15 mouse cellular contexts compared by ENCODE assay signal in genomic region chr3:116698786-116699185, GRCm38 (mm10). TPM values are rescaled to one million over a fixed set of nuclear protein-coding genes. Genes with fewer than 3 reads are reported as not detected.
DNase-seq lines count a peak whose midpoint lies in the region; ATAC-seq and TF ChIP-seq lines count a peak whose summit lies in the region.
"Had no signal": no experiment of that assay in that cellular context is flagged by ENCODE, and none has a peak within 500 bp of the region (broad histone marks: within the 10 kb centered on the region; RNA-seq: fewer than 3 reads in every experiment).

No protein-coding gene starts in this region.

- CTCF ChIA-PET in Patski (lab: Charles Lee) = interaction anchor here (0.9 to 2.7 kb wide), 6 partner anchors 8 to 52 kb away, joined by 3 to 9 read pairs (median 4); no protein-coding TSS in a partner anchor

- intact Hi-C loops in left cerebral cortex, postnatal 4 days (cut with DNase I) = no loop called here

- no peak for ATAC-seq in heart, embryonic 11.5 days (replicated peaks; ENCODE audit: insufficient number of reproducible peaks, low FRiP score, low TSS enrichment)
- no peak for ATAC-seq in Patski
- ATAC-seq: forebrain, embryonic 16.5 days had no signal

- POLR2A ChIA-PET in Patski (lab: Charles Lee) = interaction anchor here (1.0 to 1.2 kb wide), 2 partner anchors 12 to 18 kb away, joined by 3 to 4 read pairs; no protein-coding TSS in a partner anchor

- in situ Hi-C loops in Patski (cut with MboI; ENCODE audit: low pct_unique_long_range_greater_than_20kb) = no loop called here

- no peaks in the 10 kb centered on the region for H3K4me1 ChIP-seq in heart, embryonic 11.5 days (ENCODE audit: control insufficient read depth, insufficient read depth, low read length)
- H3K4me1 ChIP-seq: kidney, embryonic 15.5 days; limb, embryonic 13.5 days had no signal

- H3K27me3 ChIP-seq in heart, embryonic 11.5 days (ENCODE audit: control insufficient read depth, insufficient read depth, low read length) = no peaks in the 10 kb centered on the region
- H3K27me3 ChIP-seq in Patski = no peaks in the 10 kb centered on the region
- H3K27me3 ChIP-seq: CH12.LX; kidney, embryonic 15.5 days; limb, embryonic 13.5 days had no signal

- no peak overlapping the region for H3K27ac ChIP-seq in heart, embryonic 11.5 days (ENCODE audit: low read depth, low read length)
- H3K27ac ChIP-seq: hindbrain, embryonic 14.5 days; kidney, embryonic 15.5 days; limb, embryonic 13.5 days had no signal

- peak; percentile 26 for DNase-seq in heart, adult 8-10 months (ENCODE audit: low spot score)
- peak; percentile 1 for DNase-seq in left cerebral cortex, postnatal 4 days
- no peak for DNase-seq in left cerebral cortex, adult 9 months (ENCODE audit: low spot score in 2 of 2)
- DNase-seq in 416B (ENCODE audit: low read depth) = peak; percentile 38
- no peak for DNase-seq in Patski (ENCODE audit: low read depth, low spot score)
- DNase-seq in testis, postnatal 14 days (ENCODE audit: low spot score) = no peak
- DNase-seq: adrenal gland, adult 8-10 months; layer of hippocampus, postnatal 36 days had no signal

- 63% methylated on average over 2 of the region's 2 CpGs for WGBS in heart, embryonic 11.5 days (ENCODE audit: insufficient replicate concordance)

- no peak overlapping the region for H3K4me3 ChIP-seq in heart, embryonic 11.5 days (ENCODE audit: low read depth, low read length)
- H3K4me3 ChIP-seq: kidney, embryonic 15.5 days; limb, embryonic 13.5 days had no signal

- no peak overlapping the region for H3K4me2 ChIP-seq in heart, embryonic 11.5 days
- H3K4me2 ChIP-seq: hindbrain, embryonic 14.5 days; kidney, embryonic 15.5 days; limb, embryonic 13.5 days had no signal

- no peaks in the 10 kb centered on the region for H3K9me3 ChIP-seq in heart, embryonic 11.5 days (replicated peaks; ENCODE audit: control insufficient read depth, low read length)
- H3K9me3 ChIP-seq: kidney, embryonic 15.5 days; limb, embryonic 13.5 days had no signal

- peak; percentile 24 for TF ChIP-seq CTCF in Patski (IDR thresholded peaks at IDR 0.05)

- H3K9ac ChIP-seq in heart, embryonic 11.5 days (ENCODE audit: low read depth, low read length) = no peak overlapping the region
- H3K9ac ChIP-seq: hindbrain, embryonic 14.5 days; kidney, embryonic 15.5 days; limb, embryonic 13.5 days had no signal

- H3K36me3 ChIP-seq in heart, embryonic 11.5 days (ENCODE audit: control insufficient read depth, insufficient read depth, low read length) = no peaks in the 10 kb centered on the region
- H3K36me3 ChIP-seq: limb, embryonic 13.5 days had no signal

RNA-seq across cellular contexts. Expression of gene Slc35a3, which starts 13.8 kb away (rescaled TPM):
- 10 to 100 TPM in 3 of 4 experiments, 1 to 10 TPM in 1; 10.0 to 14.0 (median 11.7) TPM for total RNA-seq in heart, adult 8-10 months (2022)
- 13.4 and 15.9 TPM in 2 replicates for polyA plus RNA-seq in heart, embryonic 11.5 days (2014; fragmentation: Nextera tagmentation; extraction: Ambion mirVana)
- total RNA-seq in left cerebral cortex, postnatal 4 days (2021) = 10 to 100 TPM; 14.6 to 15.8 TPM
- polyA plus RNA-seq in Patski (2021) = 44.0 TPM

RNA-seq across cellular contexts. Expression of gene Gm43191, which starts 17.7 kb away (rescaled TPM):
- total RNA-seq in heart, adult 8-10 months (2022) = 1 to 10 TPM in 1 of 4 experiments, not detected in 3; 1.0 TPM
- not detected in 2 replicates for polyA plus RNA-seq in heart, embryonic 11.5 days (2014; fragmentation: Nextera tagmentation; extraction: Ambion mirVana)
- total RNA-seq in left cerebral cortex, postnatal 4 days (2021) = under 1 TPM in 1 of 2 experiments, not detected in 1; 0.68 TPM
- 2.6 TPM for polyA plus RNA-seq in Patski (2021)
- total RNA-seq: adrenal gland, adult 8-10 months; CH12.LX; gastrocnemius, postnatal 4 days had no signal
- polyA plus RNA-seq: forebrain, embryonic 16.5 days; hindbrain, embryonic 14.5 days; kidney, embryonic 15.5 days; limb, embryonic 13.5 days had no signal

RNA-seq across cellular contexts. Expression of gene Mfsd14a, which starts 36.3 kb away (rescaled TPM):
- total RNA-seq in heart, adult 8-10 months (2022) = 10 to 100 TPM; 13.5 to 16.7 (median 15.5) TPM
- 64.2 and 66.8 TPM in 2 replicates for polyA plus RNA-seq in heart, embryonic 11.5 days (2014; fragmentation: Nextera tagmentation; extraction: Ambion mirVana)
- total RNA-seq in left cerebral cortex, postnatal 4 days (2021) = 10 to 100 TPM; 49.7 to 55.7 TPM
- 84.1 TPM for polyA plus RNA-seq in Patski (2021)

Comparison
In these comparisons a context has a peak if more than half of its experiments do, and no peak if none do; other contexts are left out.
1. DNase-seq: peak in heart, adult 8-10 months (single experiment), left cerebral cortex, postnatal 4 days (single experiment) and 416B (single experiment); none in left cerebral cortex, adult 9 months (0 of 2), Patski (single experiment) and testis, postnatal 14 days (single experiment).